Mouse (Mus musculus) spleen, adult 2 months (tissue): ENCODE results near the gene Plaur.

Source experiments
- CTCF ChIP-seq: fragments of 200-500 bp; IDR thresholded peaks from 2 replicates; pipeline ENCODE4 v1.5.1; 2011; ENCODE audit warnings: mild to moderate bottlenecking, inconsistent platforms; ENCODE audit not compliant: insufficient read depth, insufficient read length, insufficient replicate concordance; ENCODE audit errors: extremely low read depth
- POLR2A ChIP-seq: fragments of 200-500 bp; IDR thresholded peaks from 2 replicates; pipeline ENCODE4 v1.6.1; 2011; ENCODE audit warnings: low read depth, low read length, inconsistent platforms

- no peak for TF ChIP-seq CTCF
- no peak for TF ChIP-seq POLR2A
Measured at GRCm38 (mm10) chr7:24472442-24472841, 10.2 kb downstream of the Plaur start.
